Mouse (Mus musculus) bone marrow macrophage, adult 2 months (primary cell): Measurements from ENCODE around the gene Tmem175. TPM values are rescaled to one million over a fixed set of nuclear protein-coding genes. Genes with fewer than 3 reads are reported as not detected.
"Not testable (repeated sequence)": the region's sequence is repeated elsewhere in the genome, so short reads cannot be mapped to it uniquely, and the experiment has no call there.

Source experiments
- H3K27ac ChIP-seq: 2 replicates; pipeline ENCODE4 v1.5.1; 2012; ENCODE audit warnings: low read depth, low read length; ENCODE audit not compliant: insufficient read depth
- H3K4me1 ChIP-seq: 2 replicates; pipeline ENCODE4 v1.6.1; 2012; ENCODE audit warnings: low read length; ENCODE audit not compliant: control insufficient read depth, insufficient read depth
- H3K4me3 ChIP-seq: 2 replicates; pipeline ENCODE4 v1.5.1; 2012; ENCODE audit warnings: mild to moderate bottlenecking, low read length, moderate library complexity; ENCODE audit not compliant: insufficient read depth
- CTCF ChIP-seq: IDR thresholded peaks from 2 replicates; pipeline ENCODE4 v1.5.1; 2012; ENCODE audit warnings: low read depth, mild to moderate bottlenecking, low read length, moderate library complexity
- POLR2A ChIP-seq: IDR thresholded peaks from 2 replicates; pipeline ENCODE4 v1.6.1; 2012; ENCODE audit warnings: mild to moderate bottlenecking, low read depth, low read length, borderline replicate concordance
- polyA plus RNA-seq: library from polyadenylated mRNA; stranded (reverse); fragments of >200 nt; gene quantifications from 2 replicates; pipeline ENCODE4 v1.2.4, GENCODE M21; 2012; ENCODE audit not compliant: missing spikeins, insufficient read depth, insufficient read length

The Tmem175 gene
- 38.1 and 40.7 TPM in 2 replicates for polyA plus RNA-seq

GRCm38 (mm10) chr5:108629634-108630483 is at the start of gene Tmem175, which contains the start of gene Gak:
Tmem175 (plus strand) TSS chr5:108629770.
Gak (minus strand) TSS chr5:108629755.
- H3K27ac ChIP-seq: peak within 1 kb of the TSS; percentile 59
- H3K4me3 ChIP-seq: peak within 1 kb of the TSS; percentile 89
- TF ChIP-seq CTCF: no peak
- TF ChIP-seq POLR2A: peak; percentile 98
- peaks cover 14% of the 10 kb centered on the region for H3K4me1 ChIP-seq

- H3K4me1 ChIP-seq: no peaks in the 10 kb centered on the region
- no peak for TF ChIP-seq POLR2A
- TF ChIP-seq CTCF: no peak
- H3K27ac ChIP-seq: no peak overlapping the region
- no peak overlapping the region for H3K4me3 ChIP-seq
These were observed 48.1 kb upstream of the Tmem175 start for GRCm38 (mm10) chr5:108581361-108581891.

- Histone ChIP-seq H3K4me3 (no peak overlapping the region), H3K4me1 (no peaks in the 10 kb centered on the region), H3K27ac (no peak overlapping the region)
- no peak for TF ChIP-seq CTCF
- TF ChIP-seq POLR2A: no peak
These were observed 29.6 kb upstream of the Tmem175 start for GRCm38 (mm10) chr5:108599923-108600322.

- no peak overlapping the region for H3K27ac ChIP-seq
- TF ChIP-seq CTCF (no peak), POLR2A (no peak)
- no peaks in the 10 kb centered on the region for H3K4me1 ChIP-seq
- no peak overlapping the region for H3K4me3 ChIP-seq
These were observed 27.0 kb upstream of the Tmem175 start for GRCm38 (mm10) chr5:108602537-108602936.

- Histone ChIP-seq H3K27ac (no peak overlapping the region), H3K4me3 (no peak overlapping the region), H3K4me1 (no peaks in the 10 kb centered on the region)
- TF ChIP-seq CTCF (no peak), POLR2A (no peak)
These were observed 19.1 kb upstream of the Tmem175 start for GRCm38 (mm10) chr5:108610426-108610825.

GRCm38 (mm10) chr5:108621870-108622269 is 7.7 kb upstream of the Tmem175 start:
- TF ChIP-seq POLR2A (no peak), CTCF (no peak)
- Histone ChIP-seq H3K4me1 (peaks cover 7% of the 10 kb centered on the region), H3K4me3 (no peak overlapping the region), H3K27ac (no peak overlapping the region)

- Histone ChIP-seq H3K27ac (no peak overlapping the region), H3K4me3 (no peak overlapping the region), H3K4me1 (peaks cover 14% of the 10 kb centered on the region)
- no peak for TF ChIP-seq POLR2A
- no peak for TF ChIP-seq CTCF
These were observed 3.4 kb upstream of the Tmem175 start for GRCm38 (mm10) chr5:108626050-108626660.

GRCm38 (mm10) chr5:108628891-108629633 is 508 bp upstream of the Tmem175 start:
- Histone ChIP-seq H3K27ac (peak overlapping the region; percentile 59), H3K4me1 (peaks cover 14% of the 10 kb centered on the region), H3K4me3 (peak overlapping the region; percentile 89)
- TF ChIP-seq CTCF (no peak), POLR2A (no peak)

- H3K27ac ChIP-seq: no peak overlapping the region
- H3K4me1 ChIP-seq: peaks cover 8% of the 10 kb centered on the region
- H3K4me3 ChIP-seq: no peak overlapping the region
- TF ChIP-seq POLR2A (no peak), CTCF (no peak)
These were observed 4.1 kb downstream of the Tmem175 start for GRCm38 (mm10) chr5:108633676-108634075.

GRCm38 (mm10) chr5:108634088-108634487 is 4.5 kb downstream of the Tmem175 start:
- not testable (repeated sequence) for H3K27ac ChIP-seq, H3K4me1 ChIP-seq, H3K4me3 ChIP-seq
